ENCODE assay signal across 38 mouse cellular contexts in the genomic region with DNA sequence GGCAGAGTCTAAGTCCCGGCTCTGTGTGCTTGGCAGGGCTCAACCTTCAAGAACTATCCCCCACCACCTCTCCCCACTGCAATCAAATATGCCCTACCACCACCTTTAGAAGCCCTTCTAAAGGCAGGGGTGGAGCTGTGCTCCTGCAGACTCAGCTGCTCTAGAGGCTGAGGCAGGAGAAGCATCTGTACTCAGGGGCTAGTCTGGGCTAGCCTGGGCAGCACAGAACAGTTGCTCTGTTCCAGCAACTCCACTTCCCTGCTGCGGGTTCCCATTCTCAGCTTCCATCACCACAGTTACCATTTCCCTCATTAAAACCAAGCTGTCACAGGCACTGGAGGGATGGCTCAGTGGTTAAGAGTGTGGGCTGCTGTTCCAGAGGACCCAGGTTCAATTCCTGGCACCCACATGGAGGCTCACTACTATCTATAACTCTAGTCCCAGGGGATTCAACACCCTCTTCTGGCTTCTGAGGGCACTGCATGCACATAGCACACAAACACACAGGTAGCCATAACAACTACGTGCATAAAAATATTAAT. TPM values are rescaled to one million over a fixed set of nuclear protein-coding genes. Genes with fewer than 3 reads are reported as not detected.
DNase-seq lines count a peak whose midpoint lies in the region; ATAC-seq and TF ChIP-seq lines count a peak whose summit lies in the region.
"Had no signal": no experiment of that assay in that cellular context is flagged by ENCODE, and none has a peak within 500 bp of the region (broad histone marks: within the 10 kb centered on the region; RNA-seq: fewer than 3 reads in every experiment).

No protein-coding gene starts in this region.

- H3K4me3 ChIP-seq in hindbrain, postnatal 0 days (ENCODE audit: low read length) = no peak overlapping the region
- no peak overlapping the region for H3K4me3 ChIP-seq in hindbrain, embryonic 10.5 days
- no peak overlapping the region for H3K4me3 ChIP-seq in lung, postnatal 0 days (ENCODE audit: low read depth, low read length)
- H3K4me3 ChIP-seq: embryonic facial prominence, embryonic 12.5 days; forebrain, embryonic 10.5 days; hindbrain, embryonic 13.5 days; kidney, embryonic 15.5 days; limb, embryonic 10.5 days; limb, embryonic 15.5 days had no signal

- no peak for TF ChIP-seq EP300 in lung, postnatal 0 days (IDR thresholded peaks at IDR 0.05)

- 98% methylated on average over 3 of the region's 3 CpGs for WGBS in hindbrain, postnatal 0 days
- 92% methylated on average over 3 of the region's 3 CpGs for WGBS in hindbrain, embryonic 10.5 days
- 89% methylated on average over 3 of the region's 3 CpGs for WGBS in lung, postnatal 0 days

- no peaks in the 10 kb centered on the region for H3K9me3 ChIP-seq in hindbrain, postnatal 0 days (ENCODE audit: low read length)
- no peaks in the 10 kb centered on the region for H3K9me3 ChIP-seq in hindbrain, embryonic 10.5 days
- H3K9me3 ChIP-seq in lung, postnatal 0 days (ENCODE audit: low read length) = no peaks in the 10 kb centered on the region
- H3K9me3 ChIP-seq: embryonic facial prominence, embryonic 12.5 days; forebrain, embryonic 10.5 days; hindbrain, embryonic 13.5 days; kidney, embryonic 15.5 days; limb, embryonic 10.5 days; limb, embryonic 15.5 days had no signal

- no peaks in the 10 kb centered on the region for H3K27me3 ChIP-seq in hindbrain, postnatal 0 days (ENCODE audit: insufficient read depth, low read length)
- no peaks in the 10 kb centered on the region for H3K27me3 ChIP-seq in hindbrain, embryonic 10.5 days (ENCODE audit: insufficient read depth, poor library complexity, severe bottlenecking)
- no peaks in the 10 kb centered on the region for H3K27me3 ChIP-seq in lung, postnatal 0 days (replicated peaks; ENCODE audit: insufficient read depth, low read length)
- H3K27me3 ChIP-seq in splenic B cell, adult 2 months (ENCODE audit: control insufficient read depth, insufficient read depth, low read length, poor library complexity, severe bottlenecking) = no peaks in the 10 kb centered on the region
- H3K27me3 ChIP-seq: embryonic facial prominence, embryonic 12.5 days; hindbrain, embryonic 13.5 days; kidney, embryonic 15.5 days; limb, embryonic 15.5 days had no signal

- H3K4me2 ChIP-seq in hindbrain, postnatal 0 days (ENCODE audit: low read depth, low read length) = no peak overlapping the region
- no peak overlapping the region for H3K4me2 ChIP-seq in lung, postnatal 0 days (replicated peaks; ENCODE audit: low read depth, low read length)
- H3K4me2 ChIP-seq: embryonic facial prominence, embryonic 12.5 days; heart, embryonic 11.5 days; hindbrain, embryonic 13.5 days; kidney, embryonic 15.5 days; limb, embryonic 15.5 days had no signal

- peaks cover 17% of the 10 kb centered on the region for H3K4me1 ChIP-seq in hindbrain, postnatal 0 days (ENCODE audit: insufficient read depth, low read length)
- peaks cover 25% of the 10 kb centered on the region for H3K4me1 ChIP-seq in hindbrain, embryonic 10.5 days (replicated peaks)
- peaks cover 18% of the 10 kb centered on the region for H3K4me1 ChIP-seq in lung, postnatal 0 days (ENCODE audit: insufficient read depth, low read depth, low read length)

- H3K9ac ChIP-seq in hindbrain, postnatal 0 days (replicated peaks; ENCODE audit: low read length) = no peak overlapping the region
- no peak overlapping the region for H3K9ac ChIP-seq in lung, postnatal 0 days (replicated peaks; ENCODE audit: low read depth)
- H3K9ac ChIP-seq: embryonic facial prominence, embryonic 12.5 days; hindbrain, embryonic 13.5 days; kidney, embryonic 15.5 days; limb, embryonic 15.5 days had no signal

- no peak overlapping the region for H3K27ac ChIP-seq in hindbrain, postnatal 0 days
- no peak overlapping the region for H3K27ac ChIP-seq in hindbrain, embryonic 10.5 days
- H3K27ac ChIP-seq in lung, postnatal 0 days (ENCODE audit: low read length) = no peak overlapping the region
- H3K27ac ChIP-seq: embryonic facial prominence, embryonic 12.5 days; forebrain, embryonic 10.5 days; hindbrain, embryonic 13.5 days; kidney, embryonic 15.5 days; limb, embryonic 10.5 days; limb, embryonic 15.5 days; macrophage had no signal

- DNase-seq in hindbrain, postnatal 0 days (ENCODE audit: low spot score) = no peak
- DNase-seq in hindbrain, embryonic 10.5 days (ENCODE audit: low spot score) = no peak
- no peak for DNase-seq in lung, postnatal 0 days (ENCODE audit: low spot score)
- no peak for DNase-seq in lung, postnatal 14 days
- DNase-seq in ES-CJ7 (ENCODE audit: low read depth, low spot score) = peak; percentile 65
- DNase-seq in splenic B cell, adult 2 months (ENCODE audit: low read depth, low spot score) = peak; percentile 44
- DNase-seq in frontal cortex, postnatal 25 days (ENCODE audit: low spot score in 2 of 2) = no peak
- no peak for DNase-seq in right cerebral cortex, adult 18-20 months
- DNase-seq: adrenal gland, postnatal 10 days; cerebellum, adult 9-10 months; cerebellum, postnatal 36 days; gastrocnemius, postnatal 14 days; heart, postnatal 36 days; kidney, adult 18-20 months; kidney, postnatal 25 days; midbrain, embryonic 14.5 days; spleen, adult 18-20 months; thymus, postnatal 4 days had no signal

- peaks cover 25% of the 10 kb centered on the region for H3K36me3 ChIP-seq in hindbrain, postnatal 0 days (ENCODE audit: insufficient read depth, low read length)
- H3K36me3 ChIP-seq in hindbrain, embryonic 10.5 days = peaks cover 75% of the 10 kb centered on the region
- peaks cover 15% of the 10 kb centered on the region for H3K36me3 ChIP-seq in lung, postnatal 0 days (ENCODE audit: insufficient read depth, low read length)
- no peaks in the 10 kb centered on the region; the same call in none of the 2 replicates for H3K36me3 ChIP-seq in splenic B cell, adult 2 months (ENCODE audit: control insufficient read depth, insufficient read depth, low read length, poor library complexity, severe bottlenecking)

- no peak for ATAC-seq in hindbrain, postnatal 0 days
- ATAC-seq in lung, postnatal 0 days = no peak
- ATAC-seq: CD4-positive, CD25-positive, alpha-beta regulatory T cell, adult 4 months; forebrain, embryonic 16.5 days had no signal

- peak; percentile 39 for TF ChIP-seq CTCF in hindbrain, postnatal 0 days (IDR thresholded peaks at IDR 0.05; ENCODE audit: low read depth)
- TF ChIP-seq CTCF in lung, postnatal 0 days (IDR thresholded peaks at IDR 0.05) = peak; percentile 21; the same call in 1 of the 2 replicates

RNA-seq across cellular contexts. Expression of a gene that starts 3.5 kb away (rescaled TPM):
- total RNA-seq in hindbrain, postnatal 0 days (2014; rRNA removed) = 165 and 172 TPM in 2 replicates
- polyA plus RNA-seq in hindbrain, postnatal 0 days (2015; fragmentation: Nextera tagmentation; extraction: Ambion mirVana) = 149 and 150 TPM in 2 replicates
- polyA plus RNA-seq in hindbrain, embryonic 10.5 days (2016; fragmentation: Nextera tagmentation; extraction: Ambion mirVana) = 162 and 176 TPM in 2 replicates
- 80.9 and 83.1 TPM in 2 replicates for polyA plus RNA-seq in lung, postnatal 0 days (2015; fragmentation: Nextera tagmentation; extraction: Ambion mirVana)

RNA-seq across cellular contexts. Expression of a gene that starts 5.0 kb away (rescaled TPM):
- 220 and 238 TPM in 2 replicates for total RNA-seq in hindbrain, postnatal 0 days (2014; rRNA removed)
- polyA plus RNA-seq in hindbrain, postnatal 0 days (2015; fragmentation: Nextera tagmentation; extraction: Ambion mirVana) = 146 and 152 TPM in 2 replicates
- 149 and 164 TPM in 2 replicates for polyA plus RNA-seq in hindbrain, embryonic 10.5 days (2016; fragmentation: Nextera tagmentation; extraction: Ambion mirVana)
- polyA plus RNA-seq in lung, postnatal 0 days (2015; fragmentation: Nextera tagmentation; extraction: Ambion mirVana) = 116 and 126 TPM in 2 replicates

RNA-seq across cellular contexts. Expression of a gene that starts 7.3 kb away (rescaled TPM):
- total RNA-seq in hindbrain, postnatal 0 days (2014; rRNA removed) = not detected in 2 replicates
- 0.09 and 0.26 TPM in 2 replicates for polyA plus RNA-seq in hindbrain, postnatal 0 days (2015; fragmentation: Nextera tagmentation; extraction: Ambion mirVana)
- polyA plus RNA-seq in hindbrain, embryonic 10.5 days (2016; fragmentation: Nextera tagmentation; extraction: Ambion mirVana) = not detected in 2 replicates
- not detected in 2 replicates for polyA plus RNA-seq in lung, postnatal 0 days (2015; fragmentation: Nextera tagmentation; extraction: Ambion mirVana)
- total RNA-seq: adrenal gland, postnatal 10 days; gastrocnemius, postnatal 14 days; granulocyte monocyte progenitor cell, adult 5-6 weeks; heart, postnatal 36 days; layer of hippocampus, adult 18-20 months; layer of hippocampus, postnatal 14 days; left cerebral cortex, postnatal 10 days; megakaryocyte-erythroid progenitor cell, adult 5-6 weeks; neutrophil, adult 5-6 weeks had no signal
- polyA plus RNA-seq: CD4-positive, CD25-positive, alpha-beta regulatory T cell, adult 4 months; forebrain, embryonic 10.5 days; forebrain, embryonic 16.5 days; heart, embryonic 11.5 days; heart, embryonic 16.5 days; hindbrain, embryonic 13.5 days; kidney, embryonic 15.5 days; limb, embryonic 10.5 days; liver, embryonic 16.5 days; lung, embryonic 16.5 days; macrophage; midbrain, embryonic 14.5 days; testis, adult 2 months had no signal

RNA-seq across cellular contexts. Expression of a gene that starts 15.1 kb away (rescaled TPM):
- 174 and 183 TPM in 2 replicates for total RNA-seq in hindbrain, postnatal 0 days (2014; rRNA removed)
- polyA plus RNA-seq in hindbrain, postnatal 0 days (2015; fragmentation: Nextera tagmentation; extraction: Ambion mirVana) = 48.1 and 49.1 TPM in 2 replicates
- 27.4 and 28.4 TPM in 2 replicates for polyA plus RNA-seq in hindbrain, embryonic 10.5 days (2016; fragmentation: Nextera tagmentation; extraction: Ambion mirVana)
- 16.4 and 18.0 TPM in 2 replicates for polyA plus RNA-seq in lung, postnatal 0 days (2015; fragmentation: Nextera tagmentation; extraction: Ambion mirVana)

RNA-seq across cellular contexts. Expression of a gene that starts 31.2 kb away (rescaled TPM):
- 18.9 and 19.0 TPM in 2 replicates for total RNA-seq in hindbrain, postnatal 0 days (2014; rRNA removed)
- polyA plus RNA-seq in hindbrain, postnatal 0 days (2015; fragmentation: Nextera tagmentation; extraction: Ambion mirVana) = 29.7 and 33.4 TPM in 2 replicates
- 14.5 and 16.8 TPM in 2 replicates for polyA plus RNA-seq in hindbrain, embryonic 10.5 days (2016; fragmentation: Nextera tagmentation; extraction: Ambion mirVana)
- polyA plus RNA-seq in lung, postnatal 0 days (2015; fragmentation: Nextera tagmentation; extraction: Ambion mirVana) = 19.2 and 22.3 TPM in 2 replicates

Comparison
In these comparisons a context has a peak if more than half of its experiments do, and no peak if none do; other contexts are left out.
1. DNase-seq: peak in ES-CJ7 (single experiment) and splenic B cell, adult 2 months (single experiment); none in hindbrain, postnatal 0 days (single experiment), hindbrain, embryonic 10.5 days (single experiment), lung, postnatal 0 days (single experiment), lung, postnatal 14 days (single experiment), frontal cortex, postnatal 25 days (0 of 2) and right cerebral cortex, adult 18-20 months (single experiment).